8 mouse cellular contexts compared by ENCODE assay signal in the genomic region with DNA sequence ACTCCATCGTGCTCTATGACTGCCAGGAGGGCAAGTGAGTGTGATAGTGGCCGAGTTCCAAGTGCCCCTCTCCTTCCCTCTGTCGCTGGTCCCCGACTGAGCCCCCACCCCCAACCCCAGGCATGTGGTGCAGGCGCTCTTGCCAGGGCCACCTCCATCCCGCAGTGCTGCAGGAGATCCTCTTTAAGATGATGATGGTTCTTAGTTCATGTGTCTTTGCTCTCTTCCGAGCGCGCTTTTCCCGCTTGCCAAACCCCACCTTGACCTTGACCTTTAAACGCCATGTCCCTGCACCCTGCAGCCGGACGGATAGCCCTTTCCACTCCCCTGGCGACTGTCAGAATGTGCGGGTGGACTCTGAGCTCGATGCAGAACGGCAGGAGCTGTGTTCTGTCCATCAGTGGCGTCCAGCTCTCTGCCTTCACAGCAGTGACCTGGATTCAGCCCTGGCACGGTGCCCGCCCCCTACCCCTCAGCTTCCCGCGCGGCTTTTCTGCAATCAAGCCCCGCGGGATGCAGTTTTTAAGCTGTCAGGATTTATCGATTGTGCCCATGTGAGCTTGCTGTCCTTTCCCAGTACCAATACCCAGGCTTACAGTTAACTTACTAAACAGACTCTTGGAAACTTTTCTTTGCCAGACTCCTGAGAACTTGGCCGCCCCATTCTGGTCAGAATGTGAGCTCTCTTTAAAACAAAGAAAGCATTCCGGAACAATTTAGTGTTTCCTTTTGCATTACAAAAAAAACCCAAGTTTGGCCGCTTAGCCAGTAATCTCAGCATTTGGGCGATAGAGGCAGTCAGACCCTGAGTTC. TPM values are rescaled to one million over a fixed set of nuclear protein-coding genes. Genes with fewer than 3 reads are reported as not detected.
DNase-seq lines count a peak whose midpoint lies in the region; ATAC-seq and TF ChIP-seq lines count a peak whose summit lies in the region.

No protein-coding gene starts in this region.

- H3K27me3 ChIP-seq in CH12.LX (replicated peaks) (no peaks in the 10 kb centered on the region), myocyte (ENCODE audit: control insufficient read depth, insufficient read depth, insufficient read length) (no peaks in the 10 kb centered on the region)
- H3K27me3 ChIP-seq in forebrain, embryonic 10.5 days (ENCODE audit: poor library complexity, severe bottlenecking) = peaks cover 9% of the 10 kb centered on the region
- no peaks in the 10 kb centered on the region for H3K27me3 ChIP-seq in heart, embryonic 13.5 days (replicated peaks)
- no peaks in the 10 kb centered on the region for H3K27me3 ChIP-seq in kidney, embryonic 16.5 days (ENCODE audit: insufficient read depth, low read length)
- H3K27me3 ChIP-seq in liver, embryonic 13.5 days = no peaks in the 10 kb centered on the region
- no peaks in the 10 kb centered on the region for H3K27me3 ChIP-seq in stomach, embryonic 16.5 days (ENCODE audit: control insufficient read depth, insufficient read depth, low read length)

- H3K9me3 ChIP-seq in CH12.LX (replicated peaks; ENCODE audit: low read length) = no peaks in the 10 kb centered on the region
- H3K9me3 ChIP-seq in forebrain, embryonic 10.5 days = no peaks in the 10 kb centered on the region
- no peaks in the 10 kb centered on the region for H3K9me3 ChIP-seq in heart, embryonic 13.5 days
- H3K9me3 ChIP-seq in kidney, embryonic 16.5 days (ENCODE audit: low read length) = no peaks in the 10 kb centered on the region
- no peaks in the 10 kb centered on the region for H3K9me3 ChIP-seq in liver, embryonic 13.5 days (replicated peaks)
- no peaks in the 10 kb centered on the region for H3K9me3 ChIP-seq in stomach, embryonic 16.5 days (replicated peaks; ENCODE audit: control insufficient read depth, low read length)

- no peak for DNase-seq in CH12.LX (ENCODE audit: extremely low read depth)
- DNase-seq in forebrain, embryonic 10.5 days (ENCODE audit: extremely low spot score, low spot score) = peak; percentile 56
- DNase-seq in liver, embryonic 13.5 days = no peak

- H3ac ChIP-seq in myocyte (ENCODE audit: control insufficient read depth, insufficient read length) = peak overlapping the region; percentile 97

- no peak for TF ChIP-seq CTCF in CH12.LX (conservative IDR thresholded peaks at IDR 0.05 in 1 of 2, IDR thresholded peaks at IDR 0.05 in 1 of 2; ENCODE audit: low read depth in 2 of 2, low read length in 2 of 2)

- H3K36me3 ChIP-seq in CH12.LX (replicated peaks in 1 of 2; ENCODE audit: control insufficient read depth in 1 of 2, insufficient read depth in 1 of 2, low read length in 1 of 2) (peaks cover 3 to 16% of the 10 kb centered on the region in 2 experiments), myocyte (ENCODE audit: control insufficient read depth, insufficient read depth) (peaks cover 4% of the 10 kb centered on the region)
- H3K36me3 ChIP-seq in forebrain, embryonic 10.5 days (replicated peaks) = peaks cover 32% of the 10 kb centered on the region
- peaks cover 6% of the 10 kb centered on the region for H3K36me3 ChIP-seq in heart, embryonic 13.5 days
- 0 out of 2 replicates have a peak, but pooled peaks cover 3% of the 10 kb centered on the region for H3K36me3 ChIP-seq in kidney, embryonic 16.5 days (ENCODE audit: insufficient read depth, low read length)
- peaks cover 15% of the 10 kb centered on the region for H3K36me3 ChIP-seq in liver, embryonic 13.5 days
- no peaks in the 10 kb centered on the region for H3K36me3 ChIP-seq in stomach, embryonic 16.5 days (ENCODE audit: control insufficient read depth, insufficient read depth, low read length)

- peak; percentile 35; the same call in 1 of the 2 replicates for ATAC-seq in heart, embryonic 13.5 days (ENCODE audit: extremely low read depth, insufficient number of reproducible peaks, low FRiP score, low TSS enrichment)
- ATAC-seq in kidney, embryonic 16.5 days (ENCODE audit: low FRiP score, low TSS enrichment) = peak; percentile 65
- peak; percentile 40 for ATAC-seq in liver, embryonic 13.5 days (ENCODE audit: low read depth)
- peak; percentile 25; the same call in 1 of the 2 replicates for ATAC-seq in stomach, embryonic 16.5 days (ENCODE audit: insufficient read depth, low FRiP score)

- H3K4me2 ChIP-seq in CH12.LX (ENCODE audit: insufficient read depth, low read depth, poor library complexity, severe bottlenecking) = peak overlapping the region; percentile 93
- H3K4me2 ChIP-seq in heart, embryonic 13.5 days = peak overlapping the region; percentile 82
- H3K4me2 ChIP-seq in kidney, embryonic 16.5 days (replicated peaks; ENCODE audit: low read depth, low read length) = peak overlapping the region; percentile 85
- H3K4me2 ChIP-seq in liver, embryonic 13.5 days = peak overlapping the region; percentile 92
- H3K4me2 ChIP-seq in myocyte (ENCODE audit: low read depth) = peak overlapping the region; percentile 80
- peak overlapping the region; percentile 72 for H3K4me2 ChIP-seq in stomach, embryonic 16.5 days (ENCODE audit: low read depth, low read length)

- H3K4me1 ChIP-seq in CH12.LX (ENCODE audit: control insufficient read depth in 1 of 2, insufficient read depth in 2 of 2) = peaks cover 6 to 40% of the 10 kb centered on the region in 2 experiments; a peak in 3 of 4 replicates
- peaks cover 9% of the 10 kb centered on the region for H3K4me1 ChIP-seq in brown adipose tissue, adult 24 weeks (ENCODE audit: control insufficient read depth, insufficient read depth, insufficient read length, low read length)
- peaks cover 41% of the 10 kb centered on the region for H3K4me1 ChIP-seq in forebrain, embryonic 10.5 days
- peaks cover 48% of the 10 kb centered on the region for H3K4me1 ChIP-seq in heart, embryonic 13.5 days
- peaks cover 42% of the 10 kb centered on the region for H3K4me1 ChIP-seq in kidney, embryonic 16.5 days (ENCODE audit: insufficient read depth, low read length)
- H3K4me1 ChIP-seq in liver, embryonic 13.5 days (replicated peaks) = peaks cover 47% of the 10 kb centered on the region
- H3K4me1 ChIP-seq in stomach, embryonic 16.5 days (ENCODE audit: control insufficient read depth, insufficient read depth, low read length) = peaks cover 30% of the 10 kb centered on the region

- dilution Hi-C loops in CH12.LX (cut with MboI; ENCODE audit: extremely low pct_ligation_motif_present, extremely low pct_unique_long_range_greater_than_20kb, low sequenced_read_pairs) = no loop called here

- under 1% methylated on average over 30 of the region's 30 CpGs for WGBS in forebrain, embryonic 10.5 days
- under 1% methylated on average over 30 of the region's 30 CpGs for WGBS in heart, embryonic 13.5 days
- WGBS in kidney, embryonic 16.5 days = under 1% methylated on average over 30 of the region's 30 CpGs
- under 1% methylated on average over 30 of the region's 30 CpGs for WGBS in liver, embryonic 13.5 days (ENCODE audit: insufficient replicate concordance)
- under 1% methylated on average over 30 of the region's 30 CpGs for WGBS in stomach, embryonic 16.5 days

- TF ChIP-seq RAD21 in CH12.LX (IDR thresholded peaks at IDR 0.05; ENCODE audit: low read depth, low read length) = no peak

- no peak for TF ChIP-seq EP300 in CH12.LX (IDR thresholded peaks at IDR 0.05; ENCODE audit: low read length)

- peaks cover 53% of the 10 kb centered on the region for H3K79me2 ChIP-seq in CH12.LX (replicated peaks; ENCODE audit: control insufficient read depth, extremely low read depth, insufficient read depth, poor library complexity, severe bottlenecking)
- peaks cover 56% of the 10 kb centered on the region for H3K79me2 ChIP-seq in myocyte (ENCODE audit: control insufficient read depth, insufficient read depth)

- peak overlapping the region; percentile 82 for H3K27ac ChIP-seq in CH12.LX (ENCODE audit: insufficient read depth, low read depth)
- peak overlapping the region; percentile 96 for H3K27ac ChIP-seq in brown adipose tissue, adult 24 weeks (replicated peaks; ENCODE audit: low read depth, low read length)
- peak overlapping the region; percentile 96 for H3K27ac ChIP-seq in forebrain, embryonic 10.5 days
- H3K27ac ChIP-seq in heart, embryonic 13.5 days (replicated peaks) = peak overlapping the region; percentile 98
- H3K27ac ChIP-seq in kidney, embryonic 16.5 days (ENCODE audit: low read length) = peak overlapping the region; percentile 98
- H3K27ac ChIP-seq in liver, embryonic 13.5 days = peak overlapping the region; percentile 90
- peak overlapping the region; percentile 98 for H3K27ac ChIP-seq in stomach, embryonic 16.5 days (ENCODE audit: low read length)

- H3K4me3 ChIP-seq in CH12.LX (replicated peaks in 1 of 3; ENCODE audit: low read depth in 2 of 3, low read length in 2 of 3, poor library complexity in 1 of 3) (peak overlapping the region; percentile 75 to 90 (median 79)), myocyte (peak overlapping the region; percentile 95)
- peak overlapping the region; percentile 94 for H3K4me3 ChIP-seq in brown adipose tissue, adult 24 weeks (ENCODE audit: insufficient read depth, low read depth, low read length)
- H3K4me3 ChIP-seq in forebrain, embryonic 10.5 days = peak overlapping the region; percentile 94
- H3K4me3 ChIP-seq in heart, embryonic 13.5 days = peak overlapping the region; percentile 74
- peak overlapping the region; percentile 99 for H3K4me3 ChIP-seq in kidney, embryonic 16.5 days (ENCODE audit: low read length)
- H3K4me3 ChIP-seq in liver, embryonic 13.5 days (replicated peaks) = peak overlapping the region; percentile 94
- peak overlapping the region; percentile 99 for H3K4me3 ChIP-seq in stomach, embryonic 16.5 days (replicated peaks; ENCODE audit: low read length)

- peak overlapping the region; percentile 73 for H3K9ac ChIP-seq in CH12.LX (ENCODE audit: insufficient read depth, low read depth)
- peak overlapping the region; percentile 94 for H3K9ac ChIP-seq in heart, embryonic 13.5 days
- H3K9ac ChIP-seq in kidney, embryonic 16.5 days (replicated peaks; ENCODE audit: low read length) = peak overlapping the region; percentile 94
- H3K9ac ChIP-seq in liver, embryonic 13.5 days = peak overlapping the region; percentile 88
- peak overlapping the region; percentile 96 for H3K9ac ChIP-seq in stomach, embryonic 16.5 days (ENCODE audit: low read length)

- TF ChIP-seq POLR2A in CH12.LX (IDR thresholded peaks at IDR 0.05; ENCODE audit: low read depth, low read length) (no peak), myocyte (IDR thresholded peaks at IDR 0.05; ENCODE audit: insufficient read length, low read depth) (no peak)

- in situ Hi-C loops in CH12.LX (cut with MboI; ENCODE audit: low pct_ligation_motif_present, low pct_unique_long_range_greater_than_20kb, low sequenced_read_pairs) = no loop called here

RNA-seq across cellular contexts. Expression of gene Wdr82, which starts 0.8 kb away (rescaled TPM):
- total RNA-seq in CH12.LX (2012; rRNA removed) (70.4 and 90.7 TPM in 2 replicates), CH12.LX (2014; rRNA removed) (117 and 131 TPM in 2 replicates)
- polyA plus RNA-seq in CH12.LX (2012; ENCODE audit: insufficient read length, low read depth) (93.6 and 100 TPM in 2 replicates), myocyte (2012; fragmentation: generic; extraction: Trizol) (29.5 TPM)
- polyA plus RNA-seq in brown adipose tissue, adult 24 weeks (2012; ENCODE audit: insufficient read depth, insufficient read length, missing spikeins) = 19.7 and 20.3 TPM in 2 replicates
- polyA plus RNA-seq in forebrain, embryonic 10.5 days (2016; fragmentation: Nextera tagmentation; extraction: Ambion mirVana) = 28.3 and 30.2 TPM in 2 replicates
- polyA plus RNA-seq in heart, embryonic 13.5 days (2015; fragmentation: Nextera tagmentation; extraction: Ambion mirVana) = 16.0 and 18.1 TPM in 2 replicates
- 20.7 and 20.8 TPM in 2 replicates for polyA plus RNA-seq in kidney, embryonic 16.5 days (2015; fragmentation: Nextera tagmentation; extraction: Ambion mirVana)
- 7.8 and 7.9 TPM in 2 replicates for polyA plus RNA-seq in liver, embryonic 13.5 days (2015; fragmentation: Nextera tagmentation; extraction: Ambion mirVana)
- 16.1 TPM in 2 replicates for polyA plus RNA-seq in stomach, embryonic 16.5 days (2015; fragmentation: Nextera tagmentation; extraction: Ambion mirVana)

RNA-seq across cellular contexts. Expression of gene Glyctk, which starts 13.6 kb away (rescaled TPM):
- total RNA-seq in CH12.LX (2012; rRNA removed) (3.0 and 3.4 TPM in 2 replicates), CH12.LX (2014; rRNA removed) (2.1 and 3.0 TPM in 2 replicates)
- polyA plus RNA-seq in CH12.LX (2012; ENCODE audit: insufficient read length, low read depth) (2.8 and 3.1 TPM in 2 replicates), myocyte (2012; fragmentation: generic; extraction: Trizol) (1.1 TPM)
- polyA plus RNA-seq in brown adipose tissue, adult 24 weeks (2012; ENCODE audit: insufficient read depth, insufficient read length, missing spikeins) = 1.3 and 2.2 TPM in 2 replicates
- polyA plus RNA-seq in forebrain, embryonic 10.5 days (2016; fragmentation: Nextera tagmentation; extraction: Ambion mirVana) = 6.8 and 8.0 TPM in 2 replicates
- polyA plus RNA-seq in heart, embryonic 13.5 days (2015; fragmentation: Nextera tagmentation; extraction: Ambion mirVana) = 1.5 and 1.6 TPM in 2 replicates
- 14.7 and 17.1 TPM in 2 replicates for polyA plus RNA-seq in kidney, embryonic 16.5 days (2015; fragmentation: Nextera tagmentation; extraction: Ambion mirVana)
- polyA plus RNA-seq in liver, embryonic 13.5 days (2015; fragmentation: Nextera tagmentation; extraction: Ambion mirVana) = 14.8 and 15.5 TPM in 2 replicates
- 3.1 and 3.5 TPM in 2 replicates for polyA plus RNA-seq in stomach, embryonic 16.5 days (2015; fragmentation: Nextera tagmentation; extraction: Ambion mirVana)

RNA-seq across cellular contexts. Expression of gene Ppm1m, which starts 28.0 kb away (rescaled TPM):
- total RNA-seq in CH12.LX (2012; rRNA removed) = 86.0 and 103 TPM in 2 replicates
- 54.7 and 60.1 TPM in 2 replicates for total RNA-seq in CH12.LX (2014; rRNA removed)
- 99.8 and 111 TPM in 2 replicates for polyA plus RNA-seq in CH12.LX (2012; ENCODE audit: insufficient read length, low read depth)
- polyA plus RNA-seq in brown adipose tissue, adult 24 weeks (2012; ENCODE audit: insufficient read depth, insufficient read length, missing spikeins) = 104 and 137 TPM in 2 replicates
- polyA plus RNA-seq in forebrain, embryonic 10.5 days (2016; fragmentation: Nextera tagmentation; extraction: Ambion mirVana) = 42.0 and 50.7 TPM in 2 replicates
- polyA plus RNA-seq in heart, embryonic 13.5 days (2015; fragmentation: Nextera tagmentation; extraction: Ambion mirVana) = 26.7 and 29.0 TPM in 2 replicates
- 56.8 and 58.8 TPM in 2 replicates for polyA plus RNA-seq in kidney, embryonic 16.5 days (2015; fragmentation: Nextera tagmentation; extraction: Ambion mirVana)
- 10.0 and 12.1 TPM in 2 replicates for polyA plus RNA-seq in liver, embryonic 13.5 days (2015; fragmentation: Nextera tagmentation; extraction: Ambion mirVana)
- 20.2 TPM for polyA plus RNA-seq in myocyte (2012; fragmentation: generic; extraction: Trizol)
- polyA plus RNA-seq in stomach, embryonic 16.5 days (2015; fragmentation: Nextera tagmentation; extraction: Ambion mirVana) = 35.1 and 36.0 TPM in 2 replicates

RNA-seq across cellular contexts. Expression of gene Twf2, which starts 31.4 kb away (rescaled TPM):
- total RNA-seq in CH12.LX (2012; rRNA removed) = 120 and 156 TPM in 2 replicates
- total RNA-seq in CH12.LX (2014; rRNA removed) = 177 and 186 TPM in 2 replicates
- polyA plus RNA-seq in CH12.LX (2012; ENCODE audit: insufficient read length, low read depth) = 129 and 131 TPM in 2 replicates
- polyA plus RNA-seq in brown adipose tissue, adult 24 weeks (2012; ENCODE audit: insufficient read depth, insufficient read length, missing spikeins) = 13.6 and 19.5 TPM in 2 replicates
- 70.9 and 71.8 TPM in 2 replicates for polyA plus RNA-seq in forebrain, embryonic 10.5 days (2016; fragmentation: Nextera tagmentation; extraction: Ambion mirVana)
- 43.3 and 46.9 TPM in 2 replicates for polyA plus RNA-seq in heart, embryonic 13.5 days (2015; fragmentation: Nextera tagmentation; extraction: Ambion mirVana)
- polyA plus RNA-seq in kidney, embryonic 16.5 days (2015; fragmentation: Nextera tagmentation; extraction: Ambion mirVana) = 72.7 and 75.5 TPM in 2 replicates
- 25.6 and 26.3 TPM in 2 replicates for polyA plus RNA-seq in liver, embryonic 13.5 days (2015; fragmentation: Nextera tagmentation; extraction: Ambion mirVana)
- 103 TPM for polyA plus RNA-seq in myocyte (2012; fragmentation: generic; extraction: Trizol)
- 54.9 and 57.8 TPM in 2 replicates for polyA plus RNA-seq in stomach, embryonic 16.5 days (2015; fragmentation: Nextera tagmentation; extraction: Ambion mirVana)

RNA-seq across cellular contexts. Expression of gene Tlr9, which starts 50.8 kb away (rescaled TPM):
- 1.4 and 1.5 TPM in 2 replicates for total RNA-seq in CH12.LX (2012; rRNA removed)
- total RNA-seq in CH12.LX (2014; rRNA removed) = 0.54 and 1.0 TPM in 2 replicates
- polyA plus RNA-seq in CH12.LX (2012; ENCODE audit: insufficient read length, low read depth) = 9.9 and 12.5 TPM in 2 replicates
- polyA plus RNA-seq in brown adipose tissue, adult 24 weeks (2012; ENCODE audit: insufficient read depth, insufficient read length, missing spikeins) = 0.48 and 0.88 TPM in 2 replicates
- 0.04 TPM in 1 of 2 replicates, not detected in the other for polyA plus RNA-seq in forebrain, embryonic 10.5 days (2016; fragmentation: Nextera tagmentation; extraction: Ambion mirVana)
- not detected in 2 replicates for polyA plus RNA-seq in heart, embryonic 13.5 days (2015; fragmentation: Nextera tagmentation; extraction: Ambion mirVana)
- polyA plus RNA-seq in kidney, embryonic 16.5 days (2015; fragmentation: Nextera tagmentation; extraction: Ambion mirVana) = 0.07 TPM in 1 of 2 replicates, not detected in the other
- 0.07 TPM in 1 of 2 replicates, not detected in the other for polyA plus RNA-seq in liver, embryonic 13.5 days (2015; fragmentation: Nextera tagmentation; extraction: Ambion mirVana)
- not detected for polyA plus RNA-seq in myocyte (2012; fragmentation: generic; extraction: Trizol)
- 0.09 TPM in 2 replicates for polyA plus RNA-seq in stomach, embryonic 16.5 days (2015; fragmentation: Nextera tagmentation; extraction: Ambion mirVana)
